Mouse (Mus musculus): ENCODE results near the gene Syt2. TPM values are rescaled to one million over a fixed set of nuclear protein-coding genes. Genes with fewer than 3 reads are reported as not detected.

The Syt2 gene
- polyA plus RNA-seq, 1 experiment: 1.1 TPM

DNA sequence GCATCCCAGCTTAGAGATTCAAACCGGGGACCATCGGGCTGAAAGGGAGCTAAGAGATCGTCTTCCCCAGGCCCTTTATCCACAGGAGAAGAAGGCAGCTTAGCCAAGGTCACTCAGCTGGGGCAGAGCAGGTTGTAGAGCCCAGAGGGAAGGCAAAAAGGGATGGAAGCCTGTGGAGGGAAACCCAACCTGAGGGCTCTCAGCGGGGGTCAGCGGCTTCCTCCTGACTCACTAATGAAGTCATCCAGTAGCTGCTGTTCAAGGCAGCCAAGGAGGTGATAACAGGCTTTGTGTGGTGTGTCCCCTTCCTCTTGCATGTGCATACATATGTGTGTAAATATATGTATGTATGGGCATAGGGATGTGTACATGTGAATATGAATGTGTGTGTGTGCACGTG, 54.7 kb downstream of the Syt2 start:
- no peak for TF ChIP-seq POLR2A (IDR thresholded peaks at IDR 0.05; ENCODE audit: low read depth, low read length)
- TF ChIP-seq CTCF (conservative IDR thresholded peaks at IDR 0.05; ENCODE audit: insufficient read depth, insufficient read length, low read depth, low read length): no peak
- Histone ChIP-seq H3K27me3 (replicated peaks; ENCODE audit: control insufficient read depth, insufficient read depth, low read length) (no peaks in the 10 kb centered on the region), H3K4me1 (ENCODE audit: control insufficient read depth, insufficient read depth, low read length) (no peaks in the 10 kb centered on the region), H3K36me3 (ENCODE audit: control insufficient read depth, insufficient read depth, low read length) (no peaks in the 10 kb centered on the region), H3K27ac (ENCODE audit: insufficient read depth, low read depth, low read length) (no peak overlapping the region), H3K4me3 (ENCODE audit: insufficient read depth, low read depth, low read length) (no peak overlapping the region)
- DNase-seq: no peak
- 47% methylated on average over 6 of the region's 6 CpGs for WGBS

DNA sequence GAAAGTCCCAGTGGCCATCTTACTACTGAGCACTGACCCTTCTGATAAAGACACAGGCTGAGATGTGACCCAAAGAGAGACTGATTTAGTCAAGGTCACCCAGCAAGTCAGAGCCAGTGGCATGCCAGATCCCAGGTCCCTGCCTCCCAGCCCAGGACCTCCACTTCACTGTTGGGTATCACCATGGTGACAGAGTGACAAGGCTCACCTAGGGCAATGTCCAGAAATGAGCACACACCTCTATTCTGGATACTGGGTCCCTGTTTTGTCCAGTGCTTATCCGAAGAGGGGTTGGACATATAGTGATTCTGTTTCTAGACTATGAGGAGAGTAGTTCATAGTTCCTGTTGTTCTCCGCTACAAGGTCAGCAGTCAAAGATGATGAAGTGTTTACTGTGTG, 56.8 kb downstream of the Syt2 start:
- no peaks in the 10 kb centered on the region for H3K36me3 ChIP-seq (ENCODE audit: control insufficient read depth, insufficient read depth, low read length)
- H3K4me3 ChIP-seq (ENCODE audit: insufficient read depth, low read depth, low read length): no peak overlapping the region
- no peak overlapping the region for H3K27ac ChIP-seq (ENCODE audit: insufficient read depth, low read depth, low read length)
- no peaks in the 10 kb centered on the region for H3K27me3 ChIP-seq (replicated peaks; ENCODE audit: control insufficient read depth, insufficient read depth, low read length)
- TF ChIP-seq CTCF (conservative IDR thresholded peaks at IDR 0.05; ENCODE audit: insufficient read depth, insufficient read length, low read depth, low read length) (no peak), POLR2A (IDR thresholded peaks at IDR 0.05; ENCODE audit: low read depth, low read length) (no peak)
- DNase-seq: no peak
- H3K4me1 ChIP-seq (ENCODE audit: control insufficient read depth, insufficient read depth, low read length): no peaks in the 10 kb centered on the region
- WGBS: 83% methylated on average over 2 of the region's 2 CpGs

DNA sequence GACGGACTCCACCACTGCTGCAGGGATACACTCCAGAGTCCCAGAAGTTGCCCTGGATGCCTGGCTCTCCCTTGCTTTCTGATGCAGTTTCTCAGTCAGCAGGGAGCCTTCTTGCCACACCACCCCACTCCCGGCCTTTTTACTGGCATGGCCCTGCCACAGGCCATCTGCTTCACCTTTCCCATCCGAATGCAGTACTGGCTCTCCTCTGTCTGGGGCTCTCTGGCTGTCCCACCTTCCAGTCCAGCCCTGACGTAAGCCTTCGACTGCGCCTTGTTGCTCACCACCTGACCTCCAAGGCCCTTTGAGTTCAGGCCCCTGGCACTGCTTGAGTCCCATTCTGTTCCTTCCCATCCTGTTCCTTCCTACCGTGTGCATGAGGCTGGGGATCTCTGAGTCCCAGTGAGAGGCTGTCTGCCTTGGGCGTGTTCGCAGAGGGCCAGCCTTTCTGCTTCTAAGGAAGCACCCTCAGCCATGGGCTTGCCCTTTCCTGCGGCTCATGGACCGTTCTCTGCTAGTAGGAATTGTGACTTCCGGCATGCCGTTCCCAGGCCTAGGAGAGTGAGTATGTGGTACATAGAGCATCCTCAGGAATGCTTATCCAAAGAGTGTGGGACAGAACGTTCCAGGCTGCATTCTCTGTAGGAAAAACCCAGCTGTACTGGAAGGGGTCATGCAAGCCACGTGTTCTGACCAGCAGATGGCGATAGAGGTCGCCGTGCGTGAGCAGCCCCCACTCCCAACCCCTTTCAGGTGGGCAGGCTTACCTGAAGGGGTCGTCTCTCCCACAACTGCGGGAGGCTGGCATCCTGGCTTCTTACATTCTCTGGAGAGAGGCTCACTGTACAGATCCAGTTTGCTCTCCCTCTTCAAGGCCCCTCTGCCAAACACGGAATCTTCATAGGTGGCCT, 58.2 kb downstream of the Syt2 start:
- Histone ChIP-seq H3K4me3 (ENCODE audit: insufficient read depth, low read depth, low read length) (no peak overlapping the region), H3K4me1 (ENCODE audit: control insufficient read depth, insufficient read depth, low read length) (no peaks in the 10 kb centered on the region), H3K36me3 (ENCODE audit: control insufficient read depth, insufficient read depth, low read length) (no peaks in the 10 kb centered on the region), H3K27ac (ENCODE audit: insufficient read depth, low read depth, low read length) (no peak overlapping the region), H3K27me3 (replicated peaks; ENCODE audit: control insufficient read depth, insufficient read depth, low read length) (0 out of 2 replicates have a peak, but pooled peaks cover 2% of the 10 kb centered on the region)
- 43% methylated on average over 22 of the region's 22 CpGs for whole genome bisulfite sequencing
- peak; percentile 31 for DNase-seq
- peak; percentile 73 for TF ChIP-seq CTCF (conservative IDR thresholded peaks at IDR 0.05; ENCODE audit: insufficient read depth, insufficient read length, low read depth, low read length)
- TF ChIP-seq POLR2A (IDR thresholded peaks at IDR 0.05; ENCODE audit: low read depth, low read length): no peak

DNA sequence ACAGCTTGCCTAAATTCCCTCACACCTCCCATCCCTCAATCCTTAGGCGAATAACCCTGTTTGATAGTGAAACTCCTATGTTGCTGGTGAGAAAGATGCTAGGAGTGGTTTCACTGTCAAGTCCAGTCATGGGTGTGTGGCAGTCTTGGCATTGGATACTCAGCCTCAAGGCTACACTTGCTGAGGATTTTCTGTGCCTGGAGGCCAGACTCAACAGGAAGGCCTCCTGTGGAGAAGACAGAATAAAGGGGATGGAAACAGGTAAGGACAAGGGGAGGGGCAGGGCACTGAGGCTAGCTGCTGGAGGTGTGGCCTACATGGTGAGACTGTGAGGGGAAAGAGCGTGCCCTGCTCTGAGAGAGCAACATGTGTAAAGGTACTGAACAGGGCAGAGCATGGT, 60.1 kb downstream of the Syt2 start:
- H3K36me3 ChIP-seq (ENCODE audit: control insufficient read depth, insufficient read depth, low read length): no peaks in the 10 kb centered on the region
- TF ChIP-seq CTCF (conservative IDR thresholded peaks at IDR 0.05; ENCODE audit: insufficient read depth, insufficient read length, low read depth, low read length): no peak
- TF ChIP-seq POLR2A (IDR thresholded peaks at IDR 0.05; ENCODE audit: low read depth, low read length): no peak
- whole genome bisulfite sequencing: 91% methylated on average over 2 of the region's 2 CpGs
- H3K4me1 ChIP-seq (ENCODE audit: control insufficient read depth, insufficient read depth, low read length): no peaks in the 10 kb centered on the region
- H3K4me3 ChIP-seq (ENCODE audit: insufficient read depth, low read depth, low read length): no peak overlapping the region
- 0 out of 2 replicates have a peak, but pooled peaks cover 2% of the 10 kb centered on the region for H3K27me3 ChIP-seq (replicated peaks; ENCODE audit: control insufficient read depth, insufficient read depth, low read length)
- DNase-seq: no peak
- no peak overlapping the region for H3K27ac ChIP-seq (ENCODE audit: insufficient read depth, low read depth, low read length)

DNA sequence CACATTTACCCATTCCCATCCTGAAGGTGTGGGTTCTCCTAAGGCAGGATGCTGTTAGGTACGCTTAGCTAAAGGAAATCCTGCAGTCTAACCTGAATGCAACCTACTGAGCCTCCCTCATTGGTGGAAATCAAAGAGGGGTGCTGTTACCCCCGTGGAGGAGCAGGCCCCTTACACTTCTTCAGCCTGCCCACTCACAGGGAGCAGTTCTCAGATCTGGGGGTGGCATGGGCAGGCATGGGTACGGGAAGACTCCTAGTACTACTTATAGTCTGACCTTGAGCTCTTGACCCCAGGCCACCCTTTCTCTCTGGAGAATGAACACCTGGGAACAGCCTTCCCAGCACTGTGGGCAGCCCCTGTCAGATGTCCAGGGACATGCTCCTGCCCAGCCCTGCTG, 61.0 kb downstream of the Syt2 start:
- no peak for DNase-seq
- H3K4me3 ChIP-seq (ENCODE audit: insufficient read depth, low read depth, low read length): no peak overlapping the region
- no peak overlapping the region for H3K27ac ChIP-seq (ENCODE audit: insufficient read depth, low read depth, low read length)
- 0 out of 2 replicates have a peak, but pooled peaks cover 2% of the 10 kb centered on the region for H3K27me3 ChIP-seq (replicated peaks; ENCODE audit: control insufficient read depth, insufficient read depth, low read length)
- H3K36me3 ChIP-seq (ENCODE audit: control insufficient read depth, insufficient read depth, low read length): no peaks in the 10 kb centered on the region
- no peak for TF ChIP-seq CTCF (conservative IDR thresholded peaks at IDR 0.05; ENCODE audit: insufficient read depth, insufficient read length, low read depth, low read length)
- TF ChIP-seq POLR2A (IDR thresholded peaks at IDR 0.05; ENCODE audit: low read depth, low read length): no peak
- H3K4me1 ChIP-seq (ENCODE audit: control insufficient read depth, insufficient read depth, low read length): no peaks in the 10 kb centered on the region
- 88% methylated on average over 3 of the region's 3 CpGs for WGBS

DNA sequence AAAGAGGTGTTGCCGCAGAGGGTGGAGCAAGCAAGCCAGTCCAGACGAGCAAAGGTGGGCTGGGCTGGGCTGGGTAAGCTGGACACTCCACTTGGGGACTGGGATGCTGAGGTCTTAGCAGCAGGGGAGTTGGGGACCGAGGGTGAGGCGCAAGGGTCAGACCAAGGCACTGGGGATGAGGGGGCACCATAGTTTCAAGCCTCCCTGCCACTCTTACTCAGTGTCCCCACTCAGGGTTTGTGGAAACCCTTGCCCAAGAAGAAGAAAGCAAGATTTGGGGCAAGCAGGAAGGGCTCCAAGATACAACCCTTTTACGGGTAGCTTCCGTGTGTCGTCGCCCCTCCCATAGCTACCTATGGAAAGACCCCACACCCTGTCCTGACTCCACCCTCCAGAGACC, 61.8 kb downstream of the Syt2 start:
- Histone ChIP-seq H3K4me3 (ENCODE audit: insufficient read depth, low read depth, low read length) (no peak overlapping the region), H3K4me1 (ENCODE audit: control insufficient read depth, insufficient read depth, low read length) (no peaks in the 10 kb centered on the region), H3K36me3 (ENCODE audit: control insufficient read depth, insufficient read depth, low read length) (no peaks in the 10 kb centered on the region), H3K27ac (ENCODE audit: insufficient read depth, low read depth, low read length) (no peak overlapping the region), H3K27me3 (replicated peaks; ENCODE audit: control insufficient read depth, insufficient read depth, low read length) (0 out of 2 replicates have a peak, but pooled peaks cover 2% of the 10 kb centered on the region)
- 41% methylated on average over 8 of the region's 8 CpGs for WGBS
- no peak for DNase-seq
- TF ChIP-seq POLR2A (IDR thresholded peaks at IDR 0.05; ENCODE audit: low read depth, low read length) (no peak), CTCF (conservative IDR thresholded peaks at IDR 0.05; ENCODE audit: insufficient read depth, insufficient read length, low read depth, low read length) (no peak)

DNA sequence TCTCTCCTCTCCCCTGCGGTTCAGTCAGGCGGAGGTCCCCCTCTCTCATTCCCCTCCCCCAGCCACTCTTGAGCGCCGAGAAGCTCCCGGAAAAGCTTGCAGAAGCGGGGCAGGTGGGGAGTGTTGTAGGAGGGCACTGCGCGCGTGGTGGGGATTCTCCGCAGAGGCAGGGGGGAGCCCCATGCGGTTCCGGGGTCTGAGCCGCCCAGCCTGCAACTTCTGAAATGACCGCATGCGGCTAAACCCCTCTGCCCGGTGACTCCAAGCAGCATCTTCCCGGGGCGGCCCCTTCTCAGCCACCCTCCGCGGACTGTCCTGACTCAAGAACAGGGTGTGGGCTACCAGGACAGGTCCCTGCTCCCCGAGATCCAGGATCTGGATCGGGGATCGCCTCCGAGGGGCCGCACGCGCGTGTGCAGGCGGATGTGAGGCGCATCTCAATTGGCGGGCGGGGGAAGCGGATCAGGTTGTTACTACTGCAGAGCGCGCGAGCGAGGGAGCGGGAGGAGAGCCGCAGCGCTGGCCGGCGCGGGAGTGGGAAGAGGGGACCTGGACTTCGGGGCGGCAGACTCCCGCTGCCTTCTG, 62.4 kb downstream of the Syt2 start:
- Histone ChIP-seq H3K4me1 (ENCODE audit: control insufficient read depth, insufficient read depth, low read length) (no peaks in the 10 kb centered on the region), H3K27ac (ENCODE audit: insufficient read depth, low read depth, low read length) (no peak overlapping the region), H3K36me3 (ENCODE audit: control insufficient read depth, insufficient read depth, low read length) (no peaks in the 10 kb centered on the region), H3K4me3 (ENCODE audit: insufficient read depth, low read depth, low read length) (no peak overlapping the region), H3K27me3 (replicated peaks; ENCODE audit: control insufficient read depth, insufficient read depth, low read length) (0 out of 2 replicates have a peak, but pooled peaks cover 2% of the 10 kb centered on the region)
- 1% methylated on average over 46 of the region's 46 CpGs for WGBS
- no peak for DNase-seq
- TF ChIP-seq CTCF (conservative IDR thresholded peaks at IDR 0.05; ENCODE audit: insufficient read depth, insufficient read length, low read depth, low read length): no peak
- no peak for TF ChIP-seq POLR2A (IDR thresholded peaks at IDR 0.05; ENCODE audit: low read depth, low read length)

All from kidney, adult 2 months (tissue).